Mouse (Mus musculus) urinary bladder, adult 2 months (tissue): Measurements from ENCODE around the gene Pld5. TPM values are rescaled to one million over a fixed set of nuclear protein-coding genes. Genes with fewer than 3 reads are reported as not detected.

Source experiments
- DNase-seq: peaks from one replicate; pipeline ENCODE4 v3.0.0; 2022; ENCODE audit warnings: low spot score
- polyA plus RNA-seq: library from polyadenylated mRNA; depleted of rRNA; stranded (reverse); fragments of >200 nt; gene quantifications from 2 replicates; pipeline ENCODE4 v1.2.3, GENCODE M21; 2012

Gene Pld5
- polyA plus RNA-seq, 1 experiment, result 0.10 TPM

DNA sequence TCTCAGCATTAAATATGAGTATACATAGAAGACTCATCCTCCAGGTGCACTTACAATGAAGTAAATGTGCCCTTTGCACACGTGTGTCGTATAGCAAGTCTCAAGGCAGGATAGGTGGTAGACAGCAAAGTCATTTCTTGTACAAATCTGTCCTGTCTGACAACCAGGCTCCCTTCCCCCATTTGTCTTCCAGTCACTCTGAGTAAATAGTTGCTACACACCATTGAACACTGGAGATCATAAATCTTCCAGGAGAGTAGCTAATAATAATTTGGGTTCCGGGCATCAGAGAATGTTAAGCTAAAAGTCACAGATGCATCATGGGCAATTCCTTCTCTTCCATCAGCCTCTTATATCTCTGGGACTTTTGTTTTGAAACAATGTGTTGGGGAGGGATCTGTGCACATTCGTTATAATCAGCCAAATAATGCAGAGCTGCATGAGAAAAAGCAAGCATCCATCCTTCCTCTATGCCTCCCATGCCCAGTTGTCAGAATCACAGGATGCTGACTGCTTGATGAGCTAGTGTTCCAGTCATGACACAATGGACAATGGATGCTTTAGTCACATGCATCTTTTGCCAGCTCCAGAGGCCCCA is 328.3 kb downstream of the Pld5 start:
- DNase-seq, result no peak

DNA sequence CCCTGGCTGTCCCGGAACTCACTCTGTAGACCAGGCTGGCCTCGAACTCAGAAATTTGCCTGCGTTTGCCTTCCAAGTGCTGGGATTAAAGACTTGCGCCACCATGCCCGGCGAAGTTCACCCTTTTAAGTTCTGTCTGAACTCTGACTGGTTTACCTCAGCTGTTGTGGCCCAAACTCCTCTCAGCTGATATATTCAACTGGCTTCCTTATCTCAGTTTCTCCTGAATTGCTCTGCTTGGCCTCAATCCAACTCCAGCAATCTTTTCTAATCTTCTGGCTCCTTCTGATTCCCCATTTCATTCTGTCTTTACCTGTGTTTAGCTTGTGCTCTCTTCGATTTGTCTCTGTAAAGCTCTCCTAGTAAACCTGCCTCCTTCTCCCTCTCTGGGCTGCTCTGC is 331.9 kb downstream of the Pld5 start:
- no peak for DNase-seq

DNA sequence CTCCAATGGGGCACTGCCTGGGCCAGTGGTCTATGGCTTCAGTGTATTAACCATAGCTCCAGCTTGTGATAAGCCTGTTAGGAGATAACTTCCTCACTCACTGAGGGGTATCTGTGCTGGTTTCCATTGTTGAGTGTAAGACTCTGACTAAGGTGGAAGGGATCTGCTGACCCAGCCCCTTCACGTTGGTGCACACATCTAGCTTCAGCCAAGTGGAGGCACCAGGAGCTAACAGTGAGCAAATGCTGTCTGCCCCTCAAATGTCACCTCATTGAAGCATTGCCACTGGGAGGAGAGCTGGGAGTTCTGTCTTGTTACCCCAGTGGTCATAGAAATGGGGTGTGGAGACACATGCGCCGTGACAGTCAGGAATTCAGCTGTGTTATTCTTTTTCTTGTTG is 336.4 kb downstream of the Pld5 start:
- no peak for DNase-seq

DNA sequence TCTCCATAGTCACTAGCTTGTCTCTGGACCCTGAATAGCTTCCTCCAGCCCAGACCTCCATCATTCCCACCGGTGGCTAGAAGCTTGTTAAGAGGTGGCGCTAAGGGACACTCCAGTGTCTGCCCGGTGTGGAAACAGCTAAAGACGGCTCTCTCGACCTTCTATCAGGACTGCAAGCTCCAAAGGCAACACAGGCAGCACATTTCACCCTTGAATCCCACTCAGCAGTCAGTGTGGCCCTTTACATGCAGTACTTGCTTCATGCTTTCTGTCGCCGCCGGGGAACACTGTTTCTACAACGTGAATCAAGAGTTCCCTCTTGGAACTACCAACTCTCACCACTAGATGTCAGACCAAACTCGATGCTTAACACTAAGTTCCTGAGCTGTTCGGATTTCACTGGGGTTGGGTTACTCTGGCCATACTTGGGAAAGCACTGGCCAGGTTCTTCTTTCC is 338.8 kb downstream of the Pld5 start:
- DNase-seq, result no peak

DNA sequence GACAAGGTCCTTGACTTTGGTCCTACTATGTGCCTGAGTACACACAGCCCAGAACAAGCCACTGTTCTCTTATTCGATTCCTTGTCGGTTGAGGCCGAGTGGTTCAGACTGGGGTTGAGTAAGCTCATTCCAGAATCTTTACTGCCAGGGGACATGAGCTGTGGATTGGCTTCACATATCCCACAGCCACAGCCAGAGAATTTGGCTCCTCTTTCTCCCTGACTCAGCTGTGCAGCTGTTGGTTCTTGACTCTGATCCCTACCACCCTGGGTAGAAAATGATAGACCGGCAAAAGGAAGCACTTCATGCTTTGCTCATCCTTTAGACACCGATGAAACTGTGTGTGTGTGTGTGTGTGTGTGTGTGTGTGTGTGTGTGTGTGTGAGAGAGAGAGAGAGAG is 343.7 kb downstream of the Pld5 start:
- DNase-seq, result no peak

DNA sequence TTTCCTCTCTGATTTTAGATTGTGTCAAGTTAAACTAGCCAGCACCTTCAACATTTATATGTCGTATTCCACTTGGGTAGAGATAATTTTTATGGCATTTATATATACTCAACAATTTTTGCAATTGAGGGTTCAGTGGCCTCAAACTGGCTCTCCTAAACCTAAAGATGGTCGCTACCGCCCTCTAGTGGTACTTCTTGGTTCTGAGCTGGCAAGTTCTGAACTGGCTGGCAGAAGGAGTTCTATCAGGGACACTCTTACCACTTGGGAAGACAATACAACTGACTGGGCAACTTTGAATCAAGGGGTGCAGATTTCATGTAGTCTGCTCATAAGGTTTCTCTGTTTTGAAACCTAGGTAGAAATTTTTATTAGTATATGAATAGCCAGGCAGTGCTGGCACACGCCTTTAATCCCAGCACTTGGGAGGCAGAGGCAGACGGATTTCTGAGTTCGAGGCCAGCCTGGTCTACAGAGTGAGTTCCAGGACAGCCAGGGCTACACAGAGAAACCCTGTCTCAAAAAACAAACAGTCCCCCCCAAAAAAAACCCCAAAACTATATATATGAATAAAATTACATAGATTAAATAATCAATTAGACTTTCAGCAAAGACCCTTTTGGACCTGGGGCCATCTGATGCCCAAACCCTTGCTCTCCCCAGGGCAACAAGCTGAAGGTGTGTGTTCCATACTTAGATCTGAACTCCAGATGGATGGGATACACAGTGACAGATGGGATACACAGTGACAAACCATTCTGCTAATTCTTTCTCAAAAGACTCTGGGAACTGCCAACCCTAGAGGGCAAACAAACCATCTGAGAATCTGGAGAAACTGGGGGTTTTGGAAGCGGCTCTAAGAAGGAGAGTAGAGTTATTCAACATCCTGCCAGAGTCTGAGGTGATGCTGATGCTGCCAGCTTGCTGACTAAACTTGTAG is 351.0 kb downstream of the Pld5 start:
- peak; percentile 34 for DNase-seq

DNA sequence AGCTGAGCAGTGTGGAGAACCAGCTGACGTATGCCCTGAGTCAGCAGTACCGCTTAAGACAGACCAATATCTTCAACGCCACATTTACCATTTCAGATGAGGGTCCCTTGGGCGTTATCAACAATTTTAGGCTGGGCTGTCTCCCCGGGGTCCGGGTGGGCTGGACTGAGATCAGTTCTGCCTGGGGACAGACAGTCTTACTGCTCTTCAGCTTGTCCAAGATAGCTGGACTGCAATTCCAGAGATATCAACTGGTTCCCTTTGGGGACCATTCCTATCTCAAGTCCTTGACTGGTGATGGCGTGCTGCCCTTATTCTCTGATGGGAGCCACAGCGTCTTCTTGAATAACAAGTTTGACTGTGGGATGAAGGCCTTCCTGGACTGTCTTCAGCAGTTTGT is 354.0 kb downstream of the Pld5 start:
- no peak for DNase-seq

DNA sequence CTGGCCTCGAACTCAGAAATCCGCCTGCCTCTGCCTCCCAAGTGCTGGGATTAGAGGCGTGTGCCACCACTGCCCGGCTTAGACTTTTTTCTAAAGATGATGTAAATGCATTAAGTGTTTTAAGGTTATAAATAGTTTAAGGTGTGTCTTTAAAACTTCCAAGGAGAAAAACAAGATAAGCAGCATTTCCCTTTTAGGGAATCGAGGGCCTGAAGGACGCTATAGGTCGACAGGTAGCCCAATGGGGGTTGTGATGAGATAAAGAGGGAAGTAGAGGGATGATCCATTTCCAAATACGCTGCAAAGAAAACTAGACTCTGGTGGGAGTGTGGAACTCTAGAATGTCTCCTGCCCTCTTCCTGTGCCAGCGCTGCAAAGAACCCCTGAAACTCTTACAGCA is 355.1 kb downstream of the Pld5 start, which contains the start of gene Gm38100:
TSS of gene Gm38100 (plus strand) at position 301 of the 400 bp plus-strand sequence.
- no peak for DNase-seq

DNA sequence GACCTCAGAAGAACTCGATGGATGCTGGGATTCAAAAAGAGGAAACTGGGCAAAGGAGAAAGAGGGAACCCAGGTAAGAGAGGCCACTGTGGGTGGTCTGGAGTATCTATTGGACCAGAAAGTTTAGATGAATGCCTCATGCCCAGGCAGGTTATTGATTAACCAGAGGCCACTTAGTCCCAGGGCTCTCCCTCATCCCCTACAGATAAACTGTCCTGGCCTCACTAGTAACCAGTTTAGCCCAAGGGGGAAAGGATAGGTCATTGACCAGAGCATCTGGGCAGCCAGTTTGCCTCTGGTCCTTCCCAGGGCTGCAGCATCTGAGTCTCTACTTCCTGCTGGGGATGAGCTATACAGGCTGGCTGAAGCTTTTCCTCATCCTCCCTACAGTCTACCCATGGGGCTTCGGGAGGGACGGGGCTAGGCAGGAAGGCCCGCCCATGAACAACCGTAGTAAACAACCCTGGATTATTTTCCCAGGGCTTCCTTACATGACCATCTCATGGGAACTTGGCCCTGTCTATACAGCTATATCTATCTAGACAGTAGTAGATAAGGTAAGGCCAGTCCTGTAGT is 361.3 kb downstream of the Pld5 start:
- DNase-seq, result no peak
